Mouse (Mus musculus): ENCODE measurements around the gene BC029722.

BC029722 gene

DNA sequence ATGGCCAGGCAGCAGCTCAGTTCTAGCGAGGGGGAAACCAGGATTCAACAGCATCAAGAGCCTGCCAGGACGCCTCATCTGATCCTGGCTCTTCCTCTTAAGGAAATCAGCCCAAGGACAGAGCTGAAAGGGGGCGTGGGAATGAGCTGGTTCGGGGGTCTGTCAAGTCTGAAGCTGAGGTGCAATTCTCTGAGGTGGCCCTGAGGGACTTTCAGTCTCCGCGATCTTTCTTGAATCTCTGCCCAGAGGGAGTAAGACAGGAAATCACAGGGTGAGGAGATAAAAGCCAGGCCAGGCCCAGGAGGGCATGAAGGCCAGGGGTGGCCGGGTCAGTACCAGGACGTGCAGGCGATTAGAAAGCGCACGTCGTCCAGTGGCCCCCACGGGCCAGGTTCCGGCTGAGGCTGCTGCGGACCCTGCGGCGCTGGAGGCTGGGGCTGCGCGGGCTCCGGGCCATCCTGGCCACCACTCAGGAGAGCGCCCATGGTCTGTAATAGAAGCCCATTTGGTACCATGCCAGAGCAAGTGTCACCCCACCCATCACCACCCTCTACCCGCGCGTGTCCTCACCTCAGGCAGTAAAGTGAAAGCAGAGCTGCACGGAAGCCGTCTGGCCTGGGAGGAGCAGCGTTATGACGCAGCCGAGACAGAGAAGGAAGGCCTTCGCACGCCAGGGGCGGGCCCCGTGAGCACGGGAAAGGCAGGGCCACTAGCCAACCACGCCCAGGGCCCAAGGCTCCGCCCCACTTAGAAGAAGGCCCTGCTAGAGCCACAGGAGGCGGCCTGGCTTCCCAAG is 432 bp downstream of the BC029722 start:
- peak; percentile 91 for DNase-seq

DNA sequence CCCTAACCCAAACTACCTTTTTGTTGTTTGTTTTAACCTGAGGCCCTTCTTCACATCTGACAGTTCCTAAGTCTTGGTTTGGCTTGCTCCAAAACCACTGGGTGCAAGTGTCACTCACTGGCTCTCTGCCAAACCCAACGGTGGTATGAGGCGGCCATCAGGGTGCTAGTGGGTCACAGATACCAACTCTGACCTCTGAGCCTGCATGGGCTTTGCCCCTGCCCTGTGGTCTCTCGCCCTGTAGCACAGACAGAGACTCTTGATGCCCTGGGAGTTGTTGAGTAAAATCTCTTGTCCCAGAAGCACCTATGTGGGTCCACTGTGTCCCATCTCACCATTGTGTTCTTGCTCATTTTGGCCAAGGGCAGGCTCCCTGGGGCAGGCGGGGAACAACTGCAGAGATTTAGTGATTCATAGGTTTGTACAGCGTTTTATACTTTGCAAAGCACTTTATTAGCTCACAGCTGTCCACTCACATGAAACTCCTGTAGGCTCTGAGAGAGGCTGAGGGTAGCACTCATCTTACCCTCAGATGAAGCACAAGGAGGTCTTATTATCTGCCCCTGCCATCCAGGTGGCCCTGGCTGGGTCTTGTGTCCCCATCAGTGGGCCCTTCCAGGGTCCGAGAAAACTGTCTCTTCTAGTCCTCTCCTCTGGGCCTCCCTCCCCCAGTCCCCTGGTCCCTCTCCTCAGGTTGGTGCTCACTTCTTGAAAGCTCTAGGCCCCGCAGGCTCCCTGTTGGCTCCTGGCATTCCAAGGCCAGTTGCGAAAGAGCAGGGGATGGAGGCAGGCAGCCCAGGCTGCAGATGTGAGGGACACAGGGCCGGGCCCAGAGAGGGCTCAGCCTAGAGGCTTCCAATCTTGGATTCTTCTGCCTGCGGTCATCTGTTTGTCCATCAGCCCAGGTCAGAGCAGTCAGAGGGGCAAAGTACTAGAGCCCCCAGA is 1.7 kb downstream of the BC029722 start:
- no peak for DNase-seq

GRCm38 (mm10) chr2:155816179-155816578 is 3.0 kb downstream of the BC029722 start:
- DNase-seq: no peak

GRCm38 (mm10) chr2:155814829-155815228 is 4.4 kb downstream of the BC029722 start:
- DNase-seq: no peak

DNA sequence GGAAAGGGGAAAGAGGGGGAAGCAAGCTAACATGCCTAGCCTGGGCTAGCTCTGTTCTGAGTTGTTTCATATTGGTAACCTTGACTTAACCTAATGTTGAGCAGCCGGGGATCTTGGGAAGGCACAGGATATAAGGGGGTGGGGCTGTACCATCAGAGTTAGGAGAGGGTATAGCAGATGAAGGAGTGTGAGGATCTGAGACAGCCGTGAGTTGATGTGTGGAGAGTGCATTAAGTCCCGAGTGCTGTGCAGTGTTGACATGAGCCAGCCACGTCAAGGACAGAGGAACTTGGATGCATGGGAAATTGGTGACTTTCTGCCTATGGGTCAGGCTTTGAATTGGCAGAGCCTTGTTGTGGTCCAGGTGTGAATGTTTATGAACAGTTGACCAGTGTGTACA is 6.6 kb downstream of the BC029722 start:
- DNase-seq: no peak

- DNase-seq: peak; percentile 82
Observed at GRCm38 (mm10) chr2:155811821-155812396, 7.3 kb downstream of the BC029722 start.

DNA sequence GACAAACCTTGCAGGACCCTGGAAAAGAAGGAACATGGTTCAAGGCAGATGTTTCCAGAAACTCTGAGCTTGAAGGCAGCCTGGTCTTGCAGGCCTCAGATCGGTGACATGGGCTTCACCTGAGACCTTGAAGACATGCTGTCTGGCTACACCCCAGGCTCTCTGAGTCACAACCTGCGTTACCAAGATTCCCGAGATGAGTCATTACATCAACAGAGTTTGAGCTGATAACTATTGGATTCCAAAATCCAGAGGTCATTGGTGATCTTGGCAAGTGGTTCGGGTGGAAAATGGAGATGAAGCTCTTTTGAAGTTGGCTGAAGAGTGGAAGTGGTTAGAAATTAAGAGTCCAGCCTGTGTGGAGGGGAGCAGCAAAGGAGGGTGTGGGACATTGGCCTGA is 9.6 kb downstream of the BC029722 start:
- no peak for DNase-seq

- DNase-seq: no peak
Observed at GRCm38 (mm10) chr2:155807408-155807807, 11.8 kb downstream of the BC029722 start.

- no peak for DNase-seq
Observed at GRCm38 (mm10) chr2:155806548-155806947, 12.7 kb downstream of the BC029722 start.

DNA sequence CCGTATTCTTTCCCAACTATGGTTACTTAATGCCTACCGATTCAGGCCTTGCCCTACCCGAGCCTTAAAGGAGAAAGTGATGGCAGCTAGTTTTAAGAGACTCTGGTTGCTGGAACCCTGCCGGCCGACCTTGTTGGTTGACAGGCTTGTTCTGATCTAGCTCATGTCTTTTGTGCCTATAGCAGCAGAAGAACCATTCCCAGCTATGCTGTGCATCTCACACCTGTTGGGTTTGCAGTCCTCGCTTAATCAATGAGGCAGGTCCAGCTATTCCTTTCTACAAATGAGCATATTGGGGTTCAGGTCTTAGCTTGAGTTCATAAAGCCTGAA is 13.3 kb downstream of the BC029722 start:
- DNase-seq: no peak

DNA sequence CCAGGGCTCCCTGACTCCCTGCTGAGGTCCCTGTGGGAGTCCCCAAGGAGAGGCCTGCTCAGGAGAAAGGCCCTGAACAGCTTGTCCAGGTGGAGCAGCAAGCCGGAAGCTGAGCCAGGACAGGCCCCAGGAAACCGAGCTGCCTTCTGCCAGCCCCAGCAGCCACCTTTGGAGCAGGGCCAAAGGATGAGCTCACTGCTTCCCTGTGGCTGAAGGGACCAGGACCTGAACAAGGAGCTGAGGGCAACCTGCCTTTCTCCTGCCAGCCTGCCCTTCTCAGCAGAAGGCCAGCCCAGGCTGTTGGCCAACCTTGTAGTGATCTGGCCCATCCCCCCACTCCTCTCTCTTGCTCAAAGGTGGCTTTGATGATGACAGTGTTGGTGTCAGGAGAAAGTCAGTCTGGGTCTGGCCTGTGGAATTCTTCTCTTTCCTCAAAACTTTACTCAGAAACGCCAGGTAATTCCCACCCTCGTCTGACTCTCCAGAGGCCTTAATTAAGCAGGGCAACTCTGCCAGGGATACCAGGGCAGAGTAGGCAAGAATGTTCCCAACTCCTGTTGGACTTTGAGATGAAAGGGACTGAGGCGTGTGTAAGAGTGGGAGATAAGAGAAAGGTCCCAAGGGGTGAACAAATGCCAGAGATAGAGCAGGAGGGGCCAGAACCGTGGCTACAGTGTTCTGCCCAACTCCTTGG is 13.8 kb downstream of the BC029722 start:
- no peak for DNase-seq

DNA sequence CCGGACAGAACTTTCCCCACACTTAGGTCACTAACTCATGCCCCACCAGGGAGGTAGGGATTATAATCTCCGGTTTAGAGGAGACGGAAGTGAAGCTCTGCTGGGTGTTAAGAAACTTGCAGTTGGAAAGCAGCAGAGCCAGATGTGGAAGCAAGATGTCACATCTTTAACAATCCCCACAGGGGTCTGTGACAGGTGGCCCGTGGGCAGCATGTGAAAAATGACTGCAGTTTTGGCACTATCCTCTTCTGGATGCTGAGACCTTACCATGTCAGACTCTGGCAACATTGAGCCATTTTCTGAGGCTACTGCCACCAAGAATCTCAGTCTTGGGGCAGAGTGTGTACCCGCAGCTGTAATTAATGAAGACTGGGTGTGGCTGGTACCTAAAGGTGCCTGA is 15.2 kb downstream of the BC029722 start:
- no peak for DNase-seq

DNA sequence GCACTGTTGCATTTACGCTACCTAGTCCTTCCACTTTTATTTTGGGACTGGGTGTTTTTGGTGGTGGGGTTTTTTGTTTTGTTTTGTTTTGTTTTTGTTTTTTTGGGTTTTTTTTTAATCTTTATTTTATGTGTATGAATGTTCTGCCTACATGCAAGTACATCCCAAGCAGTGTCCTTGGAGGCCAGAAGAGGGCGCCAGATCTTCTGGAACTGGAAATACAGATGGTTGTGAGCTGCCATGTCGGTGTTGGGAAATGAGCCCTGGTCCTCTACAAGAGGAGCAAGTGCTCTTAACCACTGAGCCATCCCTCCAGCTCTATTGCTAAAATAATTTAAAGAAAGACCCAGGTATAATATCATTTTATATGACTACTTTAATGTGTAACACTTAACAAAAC is 16.5 kb downstream of the BC029722 start:
- DNase-seq: no peak

- DNase-seq: no peak
Observed at GRCm38 (mm10) chr2:155798613-155799012, 20.6 kb downstream of the BC029722 start.

GRCm38 (mm10) chr2:155794674-155795445 is 24.4 kb downstream of the BC029722 start:
- no peak for DNase-seq

GRCm38 (mm10) chr2:155792899-155793298 is 26.3 kb downstream of the BC029722 start:
- DNase-seq: no peak

DNA sequence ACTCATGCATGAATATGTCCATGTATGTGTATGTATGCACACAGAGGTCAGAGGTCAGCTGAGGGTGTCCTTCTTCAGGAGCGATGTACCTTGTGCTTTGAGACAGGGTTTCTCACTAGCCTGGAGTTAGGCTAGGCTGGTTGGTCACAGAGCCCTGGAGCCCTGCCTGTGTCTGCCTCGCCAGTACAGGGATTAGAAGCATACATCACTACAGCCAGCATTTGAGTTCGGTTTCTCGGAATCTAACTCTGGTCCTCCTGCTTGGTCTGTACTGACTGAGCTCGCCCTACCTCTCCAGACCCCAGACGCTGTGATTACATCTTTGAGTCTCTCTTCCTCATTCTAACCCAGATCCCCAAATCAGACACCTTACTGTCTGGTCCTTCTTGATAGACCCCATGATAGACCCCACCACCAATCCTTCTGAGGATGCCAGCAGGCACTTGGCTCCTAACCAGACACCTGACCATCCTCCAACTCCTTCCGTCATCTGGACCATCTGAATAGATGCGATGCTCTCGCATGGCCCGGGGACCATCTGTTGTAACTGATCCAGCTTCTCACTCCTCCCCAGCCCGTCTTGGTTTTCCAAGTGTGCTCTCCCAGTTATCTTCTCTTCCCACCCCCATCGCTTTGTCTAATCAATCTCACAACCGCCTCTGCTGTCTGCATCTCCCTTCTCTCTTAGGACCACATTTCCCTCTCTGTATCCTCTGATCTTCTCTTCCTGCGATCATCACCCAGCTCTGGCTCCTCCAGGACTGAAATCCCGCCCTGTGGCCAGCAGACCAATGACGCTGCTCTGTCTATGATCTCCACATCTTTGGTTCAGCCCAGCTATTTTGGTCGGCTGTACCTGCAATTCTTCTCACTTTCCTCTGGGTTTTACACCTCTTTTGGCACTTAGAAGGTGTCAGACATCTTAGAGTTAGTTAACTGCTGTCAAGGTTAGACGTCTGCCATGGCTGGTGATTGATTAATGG is 31.0 kb downstream of the BC029722 start:
- no peak for DNase-seq

- DNase-seq: no peak
Observed at GRCm38 (mm10) chr2:155786905-155787304, 32.3 kb downstream of the BC029722 start.

DNA sequence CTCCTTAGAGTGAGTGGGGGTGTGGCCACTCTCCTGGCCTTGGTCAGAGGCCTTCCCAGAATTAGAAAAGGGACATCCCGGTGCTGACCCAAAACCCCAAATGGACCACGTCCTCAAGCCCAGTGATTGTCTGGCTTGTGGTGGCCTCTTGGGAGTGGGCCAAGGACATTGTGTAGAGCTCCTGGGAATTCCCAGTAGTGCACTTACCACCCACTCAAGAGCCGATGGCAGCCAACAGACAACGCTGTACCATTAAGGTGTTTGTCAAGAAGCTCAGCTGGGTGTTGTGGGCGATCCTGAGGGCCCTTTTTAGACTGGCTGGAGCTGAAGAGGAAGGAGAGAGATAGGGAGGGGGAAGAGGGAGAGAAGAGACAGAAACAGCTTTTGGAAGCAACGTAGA is 34.7 kb downstream of the BC029722 start:
- peak; percentile 36 for DNase-seq

DNA sequence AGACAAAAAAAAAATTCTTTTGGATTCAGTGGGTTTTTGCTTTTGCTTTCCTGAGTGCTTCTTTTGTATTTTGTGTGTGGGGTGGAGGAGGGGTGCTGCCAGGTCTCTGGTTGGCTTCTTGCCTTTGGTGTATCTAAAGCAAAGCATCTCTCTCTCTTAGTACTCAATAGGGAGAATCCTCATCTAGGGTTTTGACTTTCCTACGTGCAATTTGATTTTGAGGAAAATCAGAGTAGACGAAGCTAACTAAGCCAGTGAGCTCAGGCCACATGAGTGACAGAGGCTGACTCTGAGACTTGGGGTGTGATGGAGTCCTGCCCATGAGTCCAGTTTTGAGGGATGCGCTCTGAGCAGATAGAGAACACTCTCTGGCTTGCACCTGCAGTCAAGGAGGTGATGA is 39.7 kb downstream of the BC029722 start:
- DNase-seq: no peak

GRCm38 (mm10) chr2:155779066-155779465 is 40.2 kb downstream of the BC029722 start:
- no peak for DNase-seq

All from right cerebral cortex, postnatal 14 days (tissue).